Mouse (Mus musculus) 3T3-L1 (cell line): ENCODE measurements at regions not wholly inside any gene's neighbourhood (a gene's known extent, or its start where the extent isn't known, plus 50 kb on each side); places are given as distances from the start of the nearest gene placed in this dataset.

ENCODE experiments used
- DNase-seq: peaks from one replicate; pipeline ENCODE4 v3.0.0-alpha.2; 2015; ENCODE audit warnings: low read depth, low spot score

GRCm38 (mm10) chr6:117279297-117279696, 111.0 kb downstream of the Cxcl12 start:
- no peak for DNase-seq

GRCm38 (mm10) chr6:117279786-117280411, 111.6 kb downstream of the Cxcl12 start:
- no peak for DNase-seq

- peak; percentile 60 for DNase-seq
Measured at GRCm38 (mm10) chr6:117280911-117281310, 112.6 kb downstream of the Cxcl12 start.

- no peak for DNase-seq
Measured at GRCm38 (mm10) chr6:117283616-117284015, 115.3 kb downstream of the Cxcl12 start.

DNA sequence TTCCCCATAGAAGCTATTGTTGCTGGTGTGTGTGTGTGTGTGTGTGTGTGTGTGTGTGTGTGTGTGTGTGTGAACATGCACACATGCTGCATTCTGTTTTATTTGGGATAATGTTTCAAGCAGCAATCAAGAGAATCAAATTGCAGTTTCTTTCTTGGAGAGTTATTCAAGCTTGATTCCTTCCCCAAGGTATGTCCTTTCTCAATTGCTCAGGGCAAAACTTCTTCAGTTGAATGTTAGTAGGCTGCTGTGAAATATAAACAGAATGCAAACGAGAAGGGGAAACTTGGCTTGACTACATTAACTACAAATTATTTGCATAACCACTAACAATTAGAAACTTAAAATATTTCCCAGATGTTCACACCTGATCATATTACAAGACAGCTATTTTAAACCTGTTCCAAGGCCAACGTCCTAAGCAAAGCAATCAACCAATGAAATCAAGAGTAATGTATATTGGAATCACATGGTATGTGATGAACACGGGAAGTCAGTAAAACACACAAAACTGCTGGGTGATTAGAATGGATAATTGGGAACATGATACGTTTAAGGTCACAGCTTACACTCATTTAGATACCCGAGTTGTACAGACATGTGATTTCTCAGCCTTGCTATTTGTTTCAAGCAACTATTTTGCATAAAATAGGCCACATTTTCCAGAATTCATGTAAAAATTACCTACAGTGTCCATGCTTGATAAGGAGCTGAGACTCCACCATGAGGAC, 116.2 kb downstream of the Cxcl12 start:
- DNase-seq, result no peak

DNA sequence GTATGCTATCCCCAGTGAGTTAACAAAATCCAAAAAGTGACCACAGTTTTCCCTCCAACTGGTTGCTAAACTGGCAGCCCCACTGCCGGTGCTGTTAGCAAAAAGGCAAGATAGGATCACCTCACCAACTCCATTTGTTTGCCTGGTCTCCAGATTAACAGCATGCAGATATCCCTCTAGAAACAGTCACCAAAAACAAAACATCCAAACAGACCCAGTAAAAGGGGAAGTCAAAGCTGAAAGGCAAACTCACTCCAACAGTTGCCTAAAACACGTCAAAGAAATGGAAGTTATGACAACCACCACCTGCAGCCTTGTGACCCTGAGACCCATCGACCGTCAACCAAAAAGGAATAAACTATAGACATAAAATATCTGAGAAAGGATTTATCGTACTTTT, 119.1 kb downstream of the Cxcl12 start:
- no peak for DNase-seq

- no peak for DNase-seq
Measured at GRCm38 (mm10) chr6:117293780-117294465, 125.6 kb downstream of the Cxcl12 start.

DNA sequence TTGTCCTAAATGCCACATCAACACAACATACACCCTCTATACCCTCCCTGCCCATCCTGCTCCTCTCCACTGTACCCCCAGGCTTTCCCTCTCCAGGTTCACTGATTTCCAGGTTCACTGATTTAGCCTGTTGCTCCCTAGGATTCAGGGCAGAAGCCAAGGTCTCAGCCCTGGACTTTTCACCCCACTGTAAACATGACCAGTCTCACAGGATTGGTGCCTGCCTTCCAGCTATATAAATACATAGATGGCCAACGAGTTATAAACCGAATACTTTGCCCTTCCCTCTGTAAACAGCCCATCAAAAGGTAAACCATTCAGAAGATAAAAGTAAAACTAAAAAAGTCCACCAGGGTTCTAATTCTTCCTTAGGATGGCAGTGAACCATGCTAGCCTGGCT, 129.6 kb downstream of the Cxcl12 start:
- no peak for DNase-seq

DNA sequence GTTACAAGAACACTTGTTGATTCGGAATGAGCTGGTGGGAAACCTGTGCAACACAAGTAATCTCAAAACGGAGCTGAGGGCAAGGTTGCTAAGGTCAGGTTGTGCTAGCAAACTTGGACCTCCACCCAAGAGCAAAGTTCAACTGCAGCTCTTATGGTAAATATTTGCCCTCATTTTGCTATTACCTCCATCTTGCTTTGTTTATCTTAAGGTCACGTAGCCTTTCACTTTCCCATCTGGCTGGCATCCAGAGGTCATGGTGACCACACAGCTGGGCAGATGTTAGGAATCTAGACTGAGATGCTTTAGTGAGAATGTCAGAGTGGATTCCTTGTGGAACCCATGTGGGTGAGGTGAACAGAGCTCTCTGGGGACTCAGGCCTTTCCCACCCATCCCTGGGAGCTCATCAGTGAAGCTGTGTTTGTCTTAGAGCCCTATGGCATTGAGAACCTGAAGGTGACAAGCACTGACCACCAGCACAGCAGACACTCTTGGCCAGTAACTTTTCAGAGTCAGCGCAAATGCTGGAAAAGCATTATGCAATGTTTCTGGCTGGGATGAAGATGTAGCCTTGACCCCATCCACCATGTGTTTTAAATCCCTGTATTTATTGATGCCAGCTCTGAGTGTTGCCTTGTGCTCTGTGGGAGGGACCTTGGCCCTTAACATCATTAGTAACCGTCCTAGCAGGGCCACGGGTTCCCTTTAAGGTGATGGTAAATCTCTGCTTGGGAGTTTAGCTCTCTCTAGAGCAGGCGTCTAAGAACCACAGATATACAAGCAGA, 131.4 kb downstream of the Cxcl12 start:
- peak; percentile 85 for DNase-seq

GRCm38 (mm10) chr6:117303361-117303760, 135.0 kb downstream of the Cxcl12 start:
- no peak for DNase-seq

DNA sequence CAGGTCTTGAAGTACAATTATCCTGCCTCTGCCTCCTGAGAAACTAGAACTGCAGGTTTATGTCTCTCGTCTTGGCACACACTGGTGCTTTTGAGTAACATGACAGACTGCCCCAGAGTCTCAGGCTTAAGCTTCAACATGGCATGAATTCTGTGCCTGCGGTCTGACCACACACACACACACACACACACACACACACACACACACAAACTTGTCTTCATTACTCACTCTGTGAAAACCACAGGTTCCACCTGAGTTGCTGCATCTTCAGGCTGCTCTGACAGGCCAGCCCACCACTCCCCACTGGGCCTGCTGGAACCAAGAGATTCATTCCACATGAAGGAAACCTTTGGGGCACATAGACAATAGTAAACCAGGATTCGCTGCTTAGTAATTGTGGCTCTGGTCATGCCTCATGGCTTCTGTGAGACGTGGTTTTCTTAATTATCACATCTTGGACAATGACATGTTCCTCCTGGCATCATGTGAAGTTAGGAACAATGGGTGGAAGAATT, 137.5 kb downstream of the Cxcl12 start:
- no peak for DNase-seq

DNA sequence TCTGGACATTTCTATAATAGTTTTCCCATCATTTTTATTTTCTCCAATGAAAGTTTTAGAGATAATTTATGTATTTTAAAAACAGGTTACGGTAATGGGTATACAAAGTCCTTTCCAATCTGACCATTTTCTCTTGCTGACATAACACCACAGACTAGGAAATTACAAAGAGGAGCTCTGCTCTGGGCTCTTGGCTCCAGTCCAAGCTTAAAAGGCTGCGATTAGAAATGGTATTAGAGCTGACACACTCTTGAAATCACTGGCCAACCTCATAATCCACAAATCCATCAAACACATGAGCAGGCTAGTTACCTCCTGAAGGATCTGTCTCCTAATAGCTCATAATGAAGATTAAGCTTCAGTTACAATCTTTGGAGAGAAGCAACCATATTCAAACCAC, 140.3 kb downstream of the Cxcl12 start:
- DNase-seq, result no peak

- no peak for DNase-seq
Measured at GRCm38 (mm10) chr6:117312891-117313781, 144.8 kb downstream of the Cxcl12 start.

DNA sequence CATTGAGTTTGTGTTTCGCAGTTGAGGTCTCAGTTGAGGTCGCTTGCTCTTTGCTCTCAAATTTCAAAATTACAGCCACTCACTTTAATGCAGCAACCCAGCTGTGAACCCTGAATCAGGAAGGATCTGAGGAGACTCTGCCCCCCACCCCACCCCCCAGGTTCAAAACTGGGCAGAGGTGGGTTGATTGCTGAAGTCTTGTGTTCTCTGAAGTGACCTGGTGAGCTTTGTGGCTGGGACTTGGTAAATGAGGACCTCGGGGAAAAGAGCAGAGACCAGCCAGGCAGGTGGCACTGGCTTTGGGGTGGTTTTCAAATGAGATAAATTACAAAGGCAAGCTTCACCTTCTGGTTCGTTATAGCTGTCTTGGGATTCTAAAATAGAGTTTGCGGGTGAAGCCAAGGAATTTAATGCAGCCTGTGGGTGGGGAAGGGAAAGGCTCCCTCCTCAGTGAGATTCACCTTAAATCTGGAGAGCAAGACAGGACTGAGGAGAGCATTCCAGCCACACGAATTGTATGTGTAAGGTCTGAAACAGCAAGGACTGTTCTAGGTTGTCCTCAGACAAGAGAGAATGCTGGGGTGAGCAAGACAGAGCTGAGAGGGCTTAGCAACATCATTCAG, 145.7 kb downstream of the Cxcl12 start:
- no peak for DNase-seq

DNA sequence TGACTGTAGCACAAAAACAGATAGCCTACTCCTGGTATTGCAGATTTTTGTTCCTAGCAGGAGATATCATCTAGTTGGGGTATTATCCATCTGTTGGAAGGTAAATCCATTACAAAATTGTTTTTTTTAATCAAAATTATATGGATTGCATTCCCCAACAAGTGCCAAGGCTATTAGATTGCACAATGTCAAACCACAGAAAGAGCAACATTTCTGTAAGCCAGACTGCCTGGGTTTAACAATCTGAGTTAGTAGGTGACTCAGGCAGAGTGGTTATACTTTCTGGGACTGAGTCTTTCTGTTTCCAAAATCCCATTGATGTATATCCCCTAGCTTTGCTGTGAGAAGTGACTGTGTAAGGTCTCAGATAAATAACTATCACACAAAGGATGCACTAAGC, 155.0 kb downstream of the Cxcl12 start:
- peak; percentile 91 for DNase-seq

GRCm38 (mm10) chr6:117323850-117324249, 155.5 kb downstream of the Cxcl12 start:
- DNase-seq, result peak; percentile 56

GRCm38 (mm10) chr6:117326835-117327775, 158.8 kb downstream of the Cxcl12 start:
- peak; percentile 96 for DNase-seq

GRCm38 (mm10) chr6:117329164-117329939, 161.0 kb downstream of the Cxcl12 start:
- no peak for DNase-seq
